In the genomic region with DNA sequence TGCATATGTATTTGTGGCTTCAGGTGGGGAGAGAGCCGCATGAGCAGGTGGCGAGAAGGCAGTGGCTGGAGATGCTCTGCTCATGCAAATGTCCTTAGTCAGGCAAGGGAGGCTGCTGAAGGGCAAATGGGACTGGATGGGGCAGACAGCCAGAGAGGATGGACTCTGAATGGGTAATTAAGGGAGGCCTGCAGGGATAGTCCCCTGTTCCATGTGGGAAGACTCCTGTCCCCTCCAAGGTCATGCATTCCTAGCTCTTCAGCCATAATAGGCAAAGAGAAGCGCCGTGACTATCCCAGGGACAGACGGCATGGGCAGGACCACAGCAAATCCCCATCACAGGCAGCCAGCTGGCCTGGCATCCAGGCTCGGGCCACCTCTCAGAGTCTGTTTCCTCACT, we compare ENCODE assay signal across 38 mouse cellular contexts. TPM values are rescaled to one million over a fixed set of nuclear protein-coding genes. Genes with fewer than 3 reads are reported as not detected.
"Had no signal": no experiment of that assay in that cellular context is flagged by ENCODE, and none has a peak within 500 bp of the region (broad histone marks: within the 10 kb centered on the region; RNA-seq: fewer than 3 reads in every experiment).

No protein-coding gene starts in this region.

- H3K27ac ChIP-seq: heart, adult 2 months; heart, embryonic 13.5 days; heart, embryonic 15.5 days; hindbrain, embryonic 13.5 days; hindbrain, embryonic 15.5 days; layer of hippocampus, adult 2 months; limb, embryonic 10.5 days; limb, embryonic 12.5 days; liver, embryonic 13.5 days; liver, embryonic 15.5 days had no signal

- H3K9ac ChIP-seq: heart, embryonic 13.5 days; heart, embryonic 15.5 days; hindbrain, embryonic 13.5 days; hindbrain, embryonic 15.5 days; limb, embryonic 12.5 days; liver, embryonic 13.5 days; liver, embryonic 15.5 days had no signal

- H3K27me3 ChIP-seq: hindbrain, embryonic 15.5 days; liver, embryonic 13.5 days; liver, embryonic 15.5 days had no signal

- H3K4me2 ChIP-seq: heart, embryonic 11.5 days; heart, embryonic 13.5 days; heart, embryonic 15.5 days; hindbrain, embryonic 13.5 days; hindbrain, embryonic 15.5 days; limb, embryonic 12.5 days; liver, embryonic 11.5 days; liver, embryonic 13.5 days; liver, embryonic 15.5 days had no signal

- H3K36me3 ChIP-seq: heart, embryonic 13.5 days; heart, embryonic 15.5 days; hindbrain, embryonic 13.5 days; hindbrain, embryonic 15.5 days; limb, embryonic 10.5 days; limb, embryonic 12.5 days; liver, embryonic 13.5 days; liver, embryonic 15.5 days had no signal

- H3K9me3 ChIP-seq: heart, embryonic 13.5 days; heart, embryonic 15.5 days; hindbrain, embryonic 13.5 days; hindbrain, embryonic 15.5 days; limb, embryonic 10.5 days; limb, embryonic 12.5 days; liver, embryonic 13.5 days; liver, embryonic 15.5 days had no signal

- ATAC-seq: intestine, embryonic 16.5 days had no signal

- DNase-seq: gastrocnemius, postnatal 14 days; gastrocnemius, postnatal 36 days; heart, adult 11 months; heart, adult 2 months; heart, postnatal 14 days; heart, postnatal 36 days; kidney, adult 11 months; kidney, adult 2 months; kidney, adult 9 months; kidney, postnatal 10 days; kidney, postnatal 25 days; kidney, postnatal 4 days; liver; liver, embryonic 13.5 days had no signal

- H3K4me1 ChIP-seq: heart, embryonic 13.5 days; heart, embryonic 15.5 days; liver, embryonic 13.5 days; liver, embryonic 15.5 days had no signal

- H3K4me3 ChIP-seq: heart, adult 2 months; heart, embryonic 13.5 days; heart, embryonic 15.5 days; hindbrain, embryonic 13.5 days; hindbrain, embryonic 15.5 days; layer of hippocampus, adult 2 months; limb, embryonic 10.5 days; limb, embryonic 12.5 days; liver, embryonic 13.5 days; liver, embryonic 15.5 days had no signal

RNA-seq across cellular contexts. Expression of a gene that starts 55.5 kb away (rescaled TPM):
- total RNA-seq: gastrocnemius, adult 18-20 months; gastrocnemius, adult 8-10 months; gastrocnemius, postnatal 14 days; gastrocnemius, postnatal 36 days; heart, adult 2 months; heart, postnatal 14 days; heart, postnatal 36 days; hematopoietic stem cell, adult 5-6 weeks; layer of hippocampus, adult 2 months; layer of hippocampus, postnatal 10 days; layer of hippocampus, postnatal 25 days; left cerebral cortex, adult 8-10 months; left cerebral cortex, postnatal 10 days; left cerebral cortex, postnatal 25 days had no signal
- polyA plus RNA-seq: gonadal fat pad, adult 2 months; heart, adult 2 months; heart, embryonic 11.5 days; heart, embryonic 13.5 days; heart, embryonic 15.5 days; heart, postnatal 0 days; intestine, embryonic 14.5 days; intestine, embryonic 16.5 days; kidney, adult 2 months; kidney, embryonic 16.5 days; limb, embryonic 10.5 days; limb, embryonic 12.5 days; limb, embryonic 14.5 days; liver, embryonic 11.5 days; liver, embryonic 13.5 days; liver, embryonic 15.5 days had no signal
